Mouse (Mus musculus): ENCODE results near the gene Disc1. TPM values are rescaled to one million over a fixed set of nuclear protein-coding genes. Genes with fewer than 3 reads are reported as not detected.
A peak's percentile ranks its signal among the peaks of the same experiment; 100 is the strongest.

Disc1 gene
- total RNA-seq, 4 experiments from 2014 or later = 4.3 to 5.0 (median 4.8) TPM

- DNase-seq (ENCODE audit: low spot score in 2 of 2) = peak; percentile 76 to 79
Observed at GRCm38 (mm10) chr8:125218669-125219068, 164.7 kb downstream of the Disc1 start.

GRCm38 (mm10) chr8:125220608-125221007, 166.6 kb downstream of the Disc1 start:
- no peak for DNase-seq (ENCODE audit: low spot score in 2 of 2)

- no peak for DNase-seq (ENCODE audit: low spot score in 2 of 2)
Observed at GRCm38 (mm10) chr8:125221062-125221461, 167.1 kb downstream of the Disc1 start.

GRCm38 (mm10) chr8:125223031-125223753, 169.2 kb downstream of the Disc1 start:
- DNase-seq (ENCODE audit: low spot score in 2 of 2) = no peak

GRCm38 (mm10) chr8:125224271-125224699, 170.3 kb downstream of the Disc1 start:
- no peak for DNase-seq (ENCODE audit: low spot score in 2 of 2)

GRCm38 (mm10) chr8:125225266-125225665, 171.3 kb downstream of the Disc1 start:
- DNase-seq (ENCODE audit: low spot score in 2 of 2) = no peak

- no peak for DNase-seq (ENCODE audit: low spot score in 2 of 2)
Observed at GRCm38 (mm10) chr8:125226989-125227624, 173.1 kb downstream of the Disc1 start.

- no peak for DNase-seq (ENCODE audit: low spot score in 2 of 2)
Observed at GRCm38 (mm10) chr8:125230526-125231131, 176.6 kb downstream of the Disc1 start.

GRCm38 (mm10) chr8:125232724-125233123, 178.7 kb downstream of the Disc1 start:
- DNase-seq (ENCODE audit: low spot score in 2 of 2) = no peak

GRCm38 (mm10) chr8:125235898-125236835, 182.2 kb downstream of the Disc1 start:
- no peak for DNase-seq (ENCODE audit: low spot score in 2 of 2)

GRCm38 (mm10) chr8:125240763-125241162, 186.8 kb downstream of the Disc1 start:
- no peak for DNase-seq (ENCODE audit: low spot score in 2 of 2)

- no peak for DNase-seq (ENCODE audit: low spot score in 2 of 2)
Observed at GRCm38 (mm10) chr8:125242382-125242781, 188.4 kb downstream of the Disc1 start.

- DNase-seq (ENCODE audit: low spot score in 2 of 2) = no peak
Observed at GRCm38 (mm10) chr8:125242921-125243320, 188.9 kb downstream of the Disc1 start.

- DNase-seq (ENCODE audit: low spot score in 2 of 2) = no peak
Observed at GRCm38 (mm10) chr8:125246737-125247292, 192.8 kb downstream of the Disc1 start.

- DNase-seq (ENCODE audit: low spot score in 2 of 2) = no peak
Observed at GRCm38 (mm10) chr8:125247349-125247748, 193.4 kb downstream of the Disc1 start.

GRCm38 (mm10) chr8:125252946-125253345, 199.0 kb downstream of the Disc1 start:
- no peak for DNase-seq (ENCODE audit: low spot score in 2 of 2)

GRCm38 (mm10) chr8:125253505-125254180, 199.6 kb downstream of the Disc1 start:
- DNase-seq (ENCODE audit: low spot score in 2 of 2) = no peak

GRCm38 (mm10) chr8:125254188-125255005, 200.4 kb downstream of the Disc1 start:
- DNase-seq (ENCODE audit: low spot score in 2 of 2) = peak; percentile 94 to 96

- peak; percentile 62 to 63 for DNase-seq (ENCODE audit: low spot score in 2 of 2)
Observed at GRCm38 (mm10) chr8:125255006-125255685, 201.2 kb downstream of the Disc1 start.

All from layer of hippocampus, adult 8-10 months (tissue).